Mouse (Mus musculus): ENCODE measurements around the gene Efna5. TPM values are rescaled to one million over a fixed set of nuclear protein-coding genes. Genes with fewer than 3 reads are reported as not detected.

Efna5 gene
- polyA plus RNA-seq, 1 experiment from 2014 or later = 65.4 TPM

GRCm38 (mm10) chr17:62737404-62737803 lies 143.7 kb downstream of the Efna5 start:
- H3K4me3 ChIP-seq (ENCODE audit: low read depth, low read length) = no peak overlapping the region
- peaks cover 10% of the 10 kb centered on the region for H3K4me1 ChIP-seq (ENCODE audit: control insufficient read depth, insufficient read depth, low read length)
- no peaks in the 10 kb centered on the region for H3K27me3 ChIP-seq (ENCODE audit: control insufficient read depth, insufficient read depth, low read length)
- H3K9ac ChIP-seq (replicated peaks; ENCODE audit: low read depth, low read length) = no peak overlapping the region
- H3K4me2 ChIP-seq (ENCODE audit: low read depth, low read length) = no peak overlapping the region
- no peak for ATAC-seq (ENCODE audit: low read depth)
- H3K36me3 ChIP-seq (ENCODE audit: control insufficient read depth, insufficient read depth, low read length) = no peaks in the 10 kb centered on the region
- no peaks in the 10 kb centered on the region for H3K9me3 ChIP-seq (ENCODE audit: control insufficient read depth, low read length)
- 91% methylated on average over 6 of the region's 6 CpGs for WGBS
- no peak overlapping the region for H3K27ac ChIP-seq (ENCODE audit: low read depth, low read length)

GRCm38 (mm10) chr17:62735943-62736342 lies 145.2 kb downstream of the Efna5 start:
- ATAC-seq (ENCODE audit: low read depth) = no peak; the same call in 1 of the 2 replicates
- no peaks in the 10 kb centered on the region for H3K27me3 ChIP-seq (ENCODE audit: control insufficient read depth, insufficient read depth, low read length)
- H3K36me3 ChIP-seq (ENCODE audit: control insufficient read depth, insufficient read depth, low read length) = no peaks in the 10 kb centered on the region
- no peak overlapping the region for H3K4me2 ChIP-seq (ENCODE audit: low read depth, low read length)
- H3K4me3 ChIP-seq (ENCODE audit: low read depth, low read length) = no peak overlapping the region
- H3K27ac ChIP-seq (ENCODE audit: low read depth, low read length) = no peak overlapping the region
- no peaks in the 10 kb centered on the region for H3K9me3 ChIP-seq (ENCODE audit: control insufficient read depth, low read length)
- no peak overlapping the region for H3K9ac ChIP-seq (replicated peaks; ENCODE audit: low read depth, low read length)
- peaks cover 10% of the 10 kb centered on the region for H3K4me1 ChIP-seq (ENCODE audit: control insufficient read depth, insufficient read depth, low read length)
- WGBS = 14% methylated on average over 11 of the region's 11 CpGs

- H3K4me2 ChIP-seq (ENCODE audit: low read depth, low read length) = no peak overlapping the region
- H3K9ac ChIP-seq (replicated peaks; ENCODE audit: low read depth, low read length) = no peak overlapping the region
- ATAC-seq (ENCODE audit: low read depth) = no peak
- H3K27me3 ChIP-seq (ENCODE audit: control insufficient read depth, insufficient read depth, low read length) = no peaks in the 10 kb centered on the region
- WGBS = 6% methylated on average over 10 of the region's 10 CpGs
- H3K4me1 ChIP-seq (ENCODE audit: control insufficient read depth, insufficient read depth, low read length) = peaks cover 13% of the 10 kb centered on the region
- no peak overlapping the region for H3K4me3 ChIP-seq (ENCODE audit: low read depth, low read length)
- H3K36me3 ChIP-seq (ENCODE audit: control insufficient read depth, insufficient read depth, low read length) = no peaks in the 10 kb centered on the region
- H3K27ac ChIP-seq (ENCODE audit: low read depth, low read length) = no peak overlapping the region
- no peaks in the 10 kb centered on the region for H3K9me3 ChIP-seq (ENCODE audit: control insufficient read depth, low read length)
These were observed 146.2 kb downstream of the Efna5 start for GRCm38 (mm10) chr17:62734901-62735300.

- ATAC-seq (ENCODE audit: low read depth) = no peak
- 43% methylated on average over 4 of the region's 4 CpGs for WGBS
- Histone ChIP-seq H3K4me1 (ENCODE audit: control insufficient read depth, insufficient read depth, low read length) (peaks cover 13% of the 10 kb centered on the region), H3K4me2 (ENCODE audit: low read depth, low read length) (no peak overlapping the region), H3K9me3 (ENCODE audit: control insufficient read depth, low read length) (no peaks in the 10 kb centered on the region), H3K36me3 (ENCODE audit: control insufficient read depth, insufficient read depth, low read length) (no peaks in the 10 kb centered on the region), H3K9ac (replicated peaks; ENCODE audit: low read depth, low read length) (no peak overlapping the region), H3K4me3 (ENCODE audit: low read depth, low read length) (no peak overlapping the region), H3K27me3 (ENCODE audit: control insufficient read depth, insufficient read depth, low read length) (no peaks in the 10 kb centered on the region), H3K27ac (ENCODE audit: low read depth, low read length) (no peak overlapping the region)
These were observed 147.1 kb downstream of the Efna5 start for GRCm38 (mm10) chr17:62734067-62734466.

GRCm38 (mm10) chr17:62729754-62730470 lies 151.2 kb downstream of the Efna5 start:
- WGBS = 78% methylated on average over 10 of the region's 10 CpGs
- ATAC-seq (ENCODE audit: low read depth) = no peak

GRCm38 (mm10) chr17:62728142-62728917 lies 152.8 kb downstream of the Efna5 start:
- Histone ChIP-seq H3K9me3 (ENCODE audit: control insufficient read depth, low read length) (no peaks in the 10 kb centered on the region), H3K27ac (ENCODE audit: low read depth, low read length) (no peak overlapping the region), H3K9ac (replicated peaks; ENCODE audit: low read depth, low read length) (no peak overlapping the region), H3K36me3 (ENCODE audit: control insufficient read depth, insufficient read depth, low read length) (no peaks in the 10 kb centered on the region), H3K4me3 (ENCODE audit: low read depth, low read length) (no peak overlapping the region), H3K27me3 (ENCODE audit: control insufficient read depth, insufficient read depth, low read length) (no peaks in the 10 kb centered on the region), H3K4me1 (ENCODE audit: control insufficient read depth, insufficient read depth, low read length) (0 out of 2 replicates have a peak, but pooled peaks cover 2% of the 10 kb centered on the region), H3K4me2 (ENCODE audit: low read depth, low read length) (no peak overlapping the region)
- WGBS = 44% methylated on average over 10 of the region's 10 CpGs
- no peak for ATAC-seq (ENCODE audit: low read depth)

More at GRCm38 (mm10) chr17:62729754-62730470, 151.2 kb downstream of the Efna5 start:
- Histone ChIP-seq H3K4me1 (ENCODE audit: control insufficient read depth, insufficient read depth, low read length) (peaks cover 7% of the 10 kb centered on the region), H3K4me2 (ENCODE audit: low read depth, low read length) (no peak overlapping the region), H3K4me3 (ENCODE audit: low read depth, low read length) (no peak overlapping the region), H3K36me3 (ENCODE audit: control insufficient read depth, insufficient read depth, low read length) (no peaks in the 10 kb centered on the region), H3K9me3 (ENCODE audit: control insufficient read depth, low read length) (no peaks in the 10 kb centered on the region), H3K9ac (replicated peaks; ENCODE audit: low read depth, low read length) (no peak overlapping the region), H3K27me3 (ENCODE audit: control insufficient read depth, insufficient read depth, low read length) (no peaks in the 10 kb centered on the region), H3K27ac (ENCODE audit: low read depth, low read length) (no peak overlapping the region)

- no peak for ATAC-seq (ENCODE audit: low read depth)
- H3K4me1 ChIP-seq (ENCODE audit: control insufficient read depth, insufficient read depth, low read length) = peaks cover 8% of the 10 kb centered on the region; the same call in 1 of the 2 replicates
- no peaks in the 10 kb centered on the region for H3K27me3 ChIP-seq (ENCODE audit: control insufficient read depth, insufficient read depth, low read length)
- WGBS = 86% methylated on average over 5 of the region's 5 CpGs
- no peaks in the 10 kb centered on the region for H3K9me3 ChIP-seq (ENCODE audit: control insufficient read depth, low read length)
- H3K36me3 ChIP-seq (ENCODE audit: control insufficient read depth, insufficient read depth, low read length) = no peaks in the 10 kb centered on the region
- H3K27ac ChIP-seq (ENCODE audit: low read depth, low read length) = no peak overlapping the region
- H3K9ac ChIP-seq (replicated peaks; ENCODE audit: low read depth, low read length) = no peak overlapping the region
- no peak overlapping the region for H3K4me2 ChIP-seq (ENCODE audit: low read depth, low read length)
- no peak overlapping the region for H3K4me3 ChIP-seq (ENCODE audit: low read depth, low read length)
These were observed 155.0 kb downstream of the Efna5 start for GRCm38 (mm10) chr17:62726102-62726501.

GRCm38 (mm10) chr17:62722962-62723361 lies 158.2 kb downstream of the Efna5 start:
- ATAC-seq (ENCODE audit: low read depth) = no peak
- peaks cover 13% of the 10 kb centered on the region; the same call in 1 of the 2 replicates for H3K4me1 ChIP-seq (ENCODE audit: control insufficient read depth, insufficient read depth, low read length)
- H3K4me3 ChIP-seq (ENCODE audit: low read depth, low read length) = no peak overlapping the region
- H3K27me3 ChIP-seq (ENCODE audit: control insufficient read depth, insufficient read depth, low read length) = no peaks in the 10 kb centered on the region
- no peak overlapping the region for H3K4me2 ChIP-seq (ENCODE audit: low read depth, low read length)
- no peak overlapping the region for H3K27ac ChIP-seq (ENCODE audit: low read depth, low read length)
- no peak overlapping the region for H3K9ac ChIP-seq (replicated peaks; ENCODE audit: low read depth, low read length)
- 84% methylated on average over 5 of the region's 5 CpGs for WGBS
- no peaks in the 10 kb centered on the region for H3K36me3 ChIP-seq (ENCODE audit: control insufficient read depth, insufficient read depth, low read length)
- H3K9me3 ChIP-seq (ENCODE audit: control insufficient read depth, low read length) = no peaks in the 10 kb centered on the region

GRCm38 (mm10) chr17:62721595-62721994 lies 159.5 kb downstream of the Efna5 start:
- Histone ChIP-seq H3K36me3 (ENCODE audit: control insufficient read depth, insufficient read depth, low read length) (no peaks in the 10 kb centered on the region), H3K4me1 (ENCODE audit: control insufficient read depth, insufficient read depth, low read length) (peaks cover 25% of the 10 kb centered on the region; the same call in 1 of the 2 replicates), H3K27me3 (ENCODE audit: control insufficient read depth, insufficient read depth, low read length) (no peaks in the 10 kb centered on the region), H3K9me3 (ENCODE audit: control insufficient read depth, low read length) (no peaks in the 10 kb centered on the region), H3K4me2 (ENCODE audit: low read depth, low read length) (no peak overlapping the region), H3K9ac (replicated peaks; ENCODE audit: low read depth, low read length) (no peak overlapping the region), H3K4me3 (ENCODE audit: low read depth, low read length) (no peak overlapping the region), H3K27ac (ENCODE audit: low read depth, low read length) (no peak overlapping the region)
- ATAC-seq (ENCODE audit: low read depth) = no peak
- 97% methylated on average over 3 of the region's 3 CpGs for WGBS
